Mouse (Mus musculus) stomach, embryonic 16.5 days (tissue): Measurements from ENCODE around the gene Olfr1042. TPM values are rescaled to one million over a fixed set of nuclear protein-coding genes. Genes with fewer than 3 reads are reported as not detected.
"Not testable (repeated sequence)": the region's sequence is repeated elsewhere in the genome, so short reads cannot be mapped to it uniquely, and the experiment has no call there.

Experiments
- ATAC-seq: fragments of 200-750 bp; cut with Nextera tagmentation; 2 replicates; pipeline ENCODE4 v1.8.0; 2017; ENCODE audit warnings: moderate number of reproducible peaks, moderate TSS enrichment; ENCODE audit not compliant: insufficient read depth, low FRiP score
- H3K27ac ChIP-seq: fragments of 300-500 bp; sonication (generic); 2 replicates; pipeline ENCODE4 v1.5.1; 2014; ENCODE audit warnings: low read length
- H3K27me3 ChIP-seq: fragments of 300-500 bp; sonication (generic); 2 replicates; pipeline ENCODE4 v1.6.1; 2014; ENCODE audit warnings: low read length, control low read depth, mixed read lengths; ENCODE audit not compliant: control insufficient read depth, insufficient read depth
- H3K36me3 ChIP-seq: fragments of 300-500 bp; sonication (generic); 2 replicates; pipeline ENCODE4 v1.6.1; 2014; ENCODE audit warnings: low read length; ENCODE audit not compliant: control insufficient read depth, insufficient read depth
- H3K4me1 ChIP-seq: fragments of 300-500 bp; sonication (generic); 2 replicates; pipeline ENCODE4 v1.6.1; 2014; ENCODE audit warnings: low read length, control low read depth, mixed read lengths; ENCODE audit not compliant: control insufficient read depth, insufficient read depth
- H3K4me2 ChIP-seq: fragments of 300-500 bp; sonication (generic); 2 replicates; pipeline ENCODE4 v1.6.1; 2014; ENCODE audit warnings: low read depth, low read length, mixed read lengths
- H3K4me3 ChIP-seq: fragments of 300-500 bp; sonication (generic); replicated peaks from 2 replicates; pipeline ENCODE4 v1.5.1; 2014; ENCODE audit warnings: mild to moderate bottlenecking, low read length
- H3K9ac ChIP-seq: fragments of 300-500 bp; sonication (generic); 2 replicates; pipeline ENCODE4 v1.6.1; 2014; ENCODE audit warnings: low read length
- H3K9me3 ChIP-seq: fragments of 300-500 bp; sonication (generic); replicated peaks from 2 replicates; pipeline ENCODE4 v1.6.1; 2016; ENCODE audit warnings: low read length, control low read depth; ENCODE audit not compliant: control insufficient read depth
- WGBS: fragments of 180-500 bp; shearing (Covaris S2); extraction: QIAGEN DNeasy Blood & Tissue Kit; methylation state at CpG from one replicate; pipeline ENCODE4 v1.1.7; 2014; 5-methylcytosine and 5-hydroxymethylcytosine counted together
- polyA plus RNA-seq: library from polyadenylated mRNA; unstranded; fragments of >200 nt; fragmentation: Nextera tagmentation; extraction: Ambion mirVana; gene quantifications from 2 replicates; pipeline ENCODE4 v1.2.1, GENCODE M21; 2015

Gene Olfr1042
- polyA plus RNA-seq = not detected in 2 replicates

- 79% methylated on average over 2 of the region's 2 CpGs for WGBS
- no peaks in the 10 kb centered on the region for H3K36me3 ChIP-seq
- no peaks in the 10 kb centered on the region for H3K9me3 ChIP-seq
- no peak within 1 kb of the TSS for H3K27ac ChIP-seq
- H3K27me3 ChIP-seq = no peaks in the 10 kb centered on the region
- H3K4me2 ChIP-seq = no peak within 1 kb of the TSS
- no peak within 1 kb of the TSS for H3K4me3 ChIP-seq
- no peak within 1 kb of the TSS for H3K9ac ChIP-seq
- H3K4me1 ChIP-seq = no peaks in the 10 kb centered on the region
- ATAC-seq = no peak
These were observed at the start of gene Olfr1042 for GRCm38 (mm10) chr2:86161738-86162137. TSS of gene Olfr1042 (minus strand) at chr2:86161838.

- no peak within 1 kb of the TSS for H3K4me2 ChIP-seq
- H3K4me3 ChIP-seq = no peak within 1 kb of the TSS
- no peaks in the 10 kb centered on the region for H3K4me1 ChIP-seq
- H3K9me3 ChIP-seq = no peaks in the 10 kb centered on the region
- ATAC-seq = no peak
- H3K27me3 ChIP-seq = no peaks in the 10 kb centered on the region
- no peak within 1 kb of the TSS for H3K9ac ChIP-seq
- H3K27ac ChIP-seq = no peak within 1 kb of the TSS
- no peaks in the 10 kb centered on the region for H3K36me3 ChIP-seq
These were observed 41.3 kb upstream of the Olfr1042 start, which contains the start of gene Olfr1045 for GRCm38 (mm10) chr2:86202909-86203308. TSS of gene Olfr1045 (minus strand) at chr2:86203009.

GRCm38 (mm10) chr2:86195863-86196262 is 34.2 kb upstream of the Olfr1042 start:
- H3K4me1 ChIP-seq = no peaks in the 10 kb centered on the region
- no peak overlapping the region for H3K4me2 ChIP-seq
- H3K36me3 ChIP-seq = no peaks in the 10 kb centered on the region
- no peak for ATAC-seq
- no peak overlapping the region for H3K4me3 ChIP-seq
- 31% methylated on average over 1 of the region's 1 CpGs for WGBS
- no peaks in the 10 kb centered on the region for H3K9me3 ChIP-seq
- no peak overlapping the region for H3K9ac ChIP-seq
- no peaks in the 10 kb centered on the region for H3K27me3 ChIP-seq
- H3K27ac ChIP-seq = no peak overlapping the region

GRCm38 (mm10) chr2:86185583-86185982 is 23.9 kb upstream of the Olfr1042 start, which contains the start of gene Olfr52:
TSS of gene Olfr52 (minus strand) at chr2:86185683.
- no peaks in the 10 kb centered on the region for H3K9me3 ChIP-seq
- no peak within 1 kb of the TSS for H3K4me2 ChIP-seq
- ATAC-seq = no peak
- no peaks in the 10 kb centered on the region for H3K27me3 ChIP-seq
- no peak within 1 kb of the TSS for H3K9ac ChIP-seq
- no peaks in the 10 kb centered on the region for H3K4me1 ChIP-seq
- no peaks in the 10 kb centered on the region for H3K36me3 ChIP-seq
- H3K4me3 ChIP-seq = no peak within 1 kb of the TSS
- H3K27ac ChIP-seq = no peak within 1 kb of the TSS

GRCm38 (mm10) chr2:86179950-86180349 is 18.3 kb upstream of the Olfr1042 start:
- Histone ChIP-seq H3K4me1 (no peaks in the 10 kb centered on the region), H3K9ac (no peak overlapping the region), H3K4me2 (no peak overlapping the region), H3K27me3 (no peaks in the 10 kb centered on the region), H3K27ac (no peak overlapping the region), H3K4me3 (no peak overlapping the region), H3K36me3 (no peaks in the 10 kb centered on the region), H3K9me3 (no peaks in the 10 kb centered on the region)
- ATAC-seq = no peak
- WGBS = 75% methylated on average over 3 of the region's 3 CpGs

- Histone ChIP-seq H3K4me3 (no peak within 1 kb of the TSS), H3K9me3 (no peaks in the 10 kb centered on the region), H3K36me3 (no peaks in the 10 kb centered on the region), H3K27me3 (no peaks in the 10 kb centered on the region), H3K27ac (no peak within 1 kb of the TSS), H3K4me2 (no peak within 1 kb of the TSS), H3K4me1 (no peaks in the 10 kb centered on the region), H3K9ac (no peak within 1 kb of the TSS)
- ATAC-seq = no peak
These were observed 16.1 kb upstream of the Olfr1042 start, which contains the start of gene Olfr1044 for GRCm38 (mm10) chr2:86177720-86178119. TSS of gene Olfr1044 (minus strand) at chr2:86177820.

GRCm38 (mm10) chr2:86175422-86175821 is 13.8 kb upstream of the Olfr1042 start:
- not testable (repeated sequence) for H3K9me3 ChIP-seq, H3K27me3 ChIP-seq, H3K4me2 ChIP-seq, H3K27ac ChIP-seq, H3K4me3 ChIP-seq, H3K9ac ChIP-seq, ATAC-seq, H3K4me1 ChIP-seq, H3K36me3 ChIP-seq
- WGBS = 79% methylated on average over 7 of the region's 7 CpGs

- Histone ChIP-seq H3K27me3 (no peaks in the 10 kb centered on the region), H3K4me2 (no peak within 1 kb of the TSS), H3K4me1 (no peaks in the 10 kb centered on the region), H3K4me3 (no peak within 1 kb of the TSS), H3K9ac (no peak within 1 kb of the TSS), H3K27ac (no peak within 1 kb of the TSS), H3K9me3 (no peaks in the 10 kb centered on the region), H3K36me3 (no peaks in the 10 kb centered on the region)
- 88% methylated on average over 2 of the region's 2 CpGs for WGBS
- no peak for ATAC-seq
These were observed 5.8 kb upstream of the Olfr1042 start, which contains the start of gene Olfr1043 for GRCm38 (mm10) chr2:86167422-86167821. TSS of gene Olfr1043 (minus strand) at chr2:86167522.

GRCm38 (mm10) chr2:86146632-86147031 is 15.0 kb downstream of the Olfr1042 start, which contains the start of gene Olfr1040:
TSS of gene Olfr1040 (minus strand) at chr2:86146732.
- H3K27me3 ChIP-seq = no peaks in the 10 kb centered on the region
- H3K4me2 ChIP-seq = no peak within 1 kb of the TSS
- no peak within 1 kb of the TSS for H3K9ac ChIP-seq
- H3K9me3 ChIP-seq = no peaks in the 10 kb centered on the region
- no peak within 1 kb of the TSS for H3K27ac ChIP-seq
- no peak within 1 kb of the TSS for H3K4me3 ChIP-seq
- WGBS = 84% methylated on average over 1 of the region's 1 CpGs
- no peaks in the 10 kb centered on the region for H3K4me1 ChIP-seq
- no peak for ATAC-seq
- no peaks in the 10 kb centered on the region for H3K36me3 ChIP-seq

GRCm38 (mm10) chr2:86135828-86136227 is 25.8 kb downstream of the Olfr1042 start, which contains the start of gene Olfr1039:
TSS of gene Olfr1039 (minus strand) at chr2:86135928.
- Histone ChIP-seq H3K27me3 (no peaks in the 10 kb centered on the region), H3K36me3 (no peaks in the 10 kb centered on the region), H3K4me2 (no peak within 1 kb of the TSS), H3K9me3 (no peaks in the 10 kb centered on the region), H3K4me3 (no peak within 1 kb of the TSS), H3K4me1 (no peaks in the 10 kb centered on the region), H3K9ac (no peak within 1 kb of the TSS), H3K27ac (no peak within 1 kb of the TSS)
- no peak for ATAC-seq
- WGBS = 88% methylated on average over 1 of the region's 1 CpGs
